Mouse (Mus musculus) hematopoietic stem cell, adult 5-6 weeks (primary cell): Measurements from ENCODE around the gene Atp5g1. TPM values are rescaled to one million over a fixed set of nuclear protein-coding genes. Genes with fewer than 3 reads are reported as not detected.

Experiments used
- ATAC-seq, 2 experiments: fragments of 125-278 bp in 1 of 2; replicated peaks in 1 of 2; 2 replicates each; pipeline ENCODE4 v1.8.0; 2016 to 2017; ENCODE audit warnings: inconsistent platforms in 2 of 2, mild to moderate bottlenecking in 2 of 2, moderate number of reproducible peaks in 2 of 2, low read depth in 1 of 2, moderate TSS enrichment in 1 of 2; ENCODE audit not compliant: low FRiP score in 2 of 2, poor library complexity in 2 of 2, severe bottlenecking in 2 of 2, insufficient read depth in 1 of 2, low TSS enrichment in 1 of 2
- total RNA-seq: library from RNA; stranded (forward); fragments of 172-1452, 232-1000 nt; gene quantifications from 2 replicates; pipeline ENCODE4 v1.2.3, GENCODE M21; 2017

The Atp5g1 gene
- total RNA-seq, 1 experiment from 2014 or later, result 23.8 TPM

- ATAC-seq, result no peak
Observed at GRCm38 (mm10) chr11:96044803-96045567, 30.5 kb downstream of the Atp5g1 start.

GRCm38 (mm10) chr11:96038560-96038959 is 36.9 kb downstream of the Atp5g1 start:
- no peak for ATAC-seq

GRCm38 (mm10) chr11:96037499-96037898 is 38.0 kb downstream of the Atp5g1 start:
- ATAC-seq, result no peak

- no peak for ATAC-seq
Observed at GRCm38 (mm10) chr11:96035133-96035532, 40.3 kb downstream of the Atp5g1 start.

DNA sequence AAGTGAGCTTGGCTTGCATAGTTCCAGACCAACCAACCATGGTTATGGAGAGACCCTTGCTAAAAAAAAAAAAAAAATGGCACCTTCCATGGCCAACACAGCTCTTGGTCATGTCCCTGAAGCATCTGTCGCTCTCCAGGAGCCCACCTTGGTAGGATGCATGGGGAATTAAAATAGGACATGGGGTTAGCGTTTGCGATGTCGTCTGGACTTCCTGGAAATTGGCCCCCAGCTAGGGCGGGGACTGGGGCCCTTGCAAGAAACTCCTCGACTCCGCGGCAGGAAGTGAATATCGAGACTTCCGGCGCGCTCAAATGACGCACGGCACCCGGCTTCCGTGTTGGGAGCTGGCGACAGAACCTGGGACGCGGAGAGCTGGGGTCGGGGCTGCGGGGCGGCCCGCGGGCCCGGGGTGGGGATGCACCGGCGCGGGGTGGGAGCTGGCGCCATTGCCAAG is 40.8 kb downstream of the Atp5g1 start, which contains the start of gene Snf8:
Gene Snf8 (plus strand): TSS at position 290 of the 457 bp plus-strand sequence.
- peak; percentile 85 to 96 for ATAC-seq

GRCm38 (mm10) chr11:96034116-96034515 is 41.4 kb downstream of the Atp5g1 start:
- ATAC-seq, result no peak

DNA sequence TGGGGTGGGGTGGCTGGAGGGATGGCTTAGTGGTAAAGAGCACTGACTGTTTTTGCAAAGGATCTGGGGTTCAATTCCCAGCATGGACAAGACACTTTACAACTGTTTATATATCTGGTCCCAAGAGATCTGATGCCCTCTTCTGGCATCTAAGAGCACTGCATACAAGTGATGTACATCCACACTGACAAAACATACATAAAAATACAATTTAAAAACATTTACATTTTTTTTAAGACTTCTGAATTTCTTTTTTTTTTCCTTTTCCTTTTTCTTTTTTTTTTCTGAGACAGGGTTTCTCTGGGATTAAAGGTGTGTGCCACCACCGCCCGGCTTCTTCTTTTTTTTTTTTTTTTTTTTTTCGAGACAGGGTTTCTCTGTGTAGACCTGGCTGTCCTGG is 42.2 kb downstream of the Atp5g1 start:
- ATAC-seq, result no peak

DNA sequence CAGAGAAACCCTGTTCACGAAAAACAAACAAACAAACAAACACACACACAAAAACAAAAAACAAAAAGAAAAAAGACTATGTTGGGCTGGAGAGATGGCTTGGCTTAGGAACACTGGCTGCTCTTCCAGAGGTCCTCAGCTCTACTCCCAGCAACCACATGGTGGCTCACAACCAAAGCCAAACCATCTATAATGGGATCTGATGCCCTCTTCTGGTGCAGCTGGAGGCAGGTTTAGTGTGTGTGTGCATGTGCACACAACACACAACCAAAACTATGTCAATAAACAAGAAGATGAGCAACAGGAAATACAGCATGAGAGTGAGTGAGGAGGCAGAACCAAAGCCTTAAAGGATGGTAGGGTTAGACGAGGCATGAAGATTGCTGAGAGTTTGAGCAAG is 43.8 kb downstream of the Atp5g1 start:
- ATAC-seq, result no peak

GRCm38 (mm10) chr11:96030571-96030970 is 44.9 kb downstream of the Atp5g1 start:
- ATAC-seq, result no peak

- ATAC-seq, result no peak
Observed at GRCm38 (mm10) chr11:96028130-96028529, 47.3 kb downstream of the Atp5g1 start.

- no peak for ATAC-seq
Observed at GRCm38 (mm10) chr11:96020622-96021021, 54.8 kb downstream of the Atp5g1 start.

Other genes starting within 250 kb of the Atp5g1 start
- gene Gngt2, start 238.5 kb downstream of the Atp5g1 start, total RNA-seq, result 12.0 and 33.3 TPM in 2 replicates
- gene Abi3, start 233.2 kb downstream of the Atp5g1 start, total RNA-seq, result 8.7 and 16.0 TPM in 2 replicates
- 1.3 TPM in 1 of 2 replicates, not detected in the other for gene B4galnt2, start 160.8 kb downstream of the Atp5g1 start, total RNA-seq
- gene Igf2bp1, start 69.7 kb downstream of the Atp5g1 start, total RNA-seq, result not detected in 2 replicates
- not detected in 2 replicates for gene Gip, start 51.1 kb downstream of the Atp5g1 start, total RNA-seq
- 38.0 and 41.3 TPM in 2 replicates for gene Snf8, start 40.8 kb downstream of the Atp5g1 start, total RNA-seq
- gene Ube2z, start 10.3 kb downstream of the Atp5g1 start, total RNA-seq, result 19.2 and 19.9 TPM in 2 replicates
- gene Calcoco2, start 36.3 kb upstream of the Atp5g1 start, total RNA-seq, result not detected in 2 replicates
- not detected in 2 replicates for gene Ttll6, start 58.1 kb upstream of the Atp5g1 start, total RNA-seq
- not detected in 2 replicates for gene Hoxb13, start 118.6 kb upstream of the Atp5g1 start, total RNA-seq
- gene Hoxb9, start 195.8 kb upstream of the Atp5g1 start, total RNA-seq, result 0.30 and 0.44 TPM in 2 replicates
- gene Hoxb8, start 206.2 kb upstream of the Atp5g1 start, total RNA-seq, result not detected in 2 replicates
- gene Hoxb7, start 211.0 kb upstream of the Atp5g1 start, total RNA-seq, result not detected in 2 replicates
- gene Hoxb6, start 216.8 kb upstream of the Atp5g1 start, total RNA-seq, result 0.38 and 1.2 TPM in 2 replicates
- gene Hoxb5, start 227.7 kb upstream of the Atp5g1 start, total RNA-seq, result 0.25 and 1.3 TPM in 2 replicates
- gene Hoxb4, start 242.6 kb upstream of the Atp5g1 start, total RNA-seq, result 2.4 and 4.0 TPM in 2 replicates
- gene Hoxb3, start 247.7 kb upstream of the Atp5g1 start, total RNA-seq, result 4.4 and 9.4 TPM in 2 replicates